Mouse (Mus musculus): ENCODE data around the gene Rsph3a.
"Not testable (repeated sequence)": the region's sequence is repeated elsewhere in the genome, so short reads cannot be mapped to it uniquely, and the experiment has no call there.

Rsph3a gene

GRCm38 (mm10) chr17:7928662-7929061 lies 16.8 kb upstream of the Rsph3a start:
- DNase-seq (ENCODE audit: low read depth) = no peak

- peak; percentile 87 for DNase-seq (ENCODE audit: low read depth)
Measured at GRCm38 (mm10) chr17:7929279-7929678, 16.1 kb upstream of the Rsph3a start.

GRCm38 (mm10) chr17:7931096-7931990 lies 14.1 kb upstream of the Rsph3a start:
- peak; percentile 88 for DNase-seq (ENCODE audit: low read depth)

DNA sequence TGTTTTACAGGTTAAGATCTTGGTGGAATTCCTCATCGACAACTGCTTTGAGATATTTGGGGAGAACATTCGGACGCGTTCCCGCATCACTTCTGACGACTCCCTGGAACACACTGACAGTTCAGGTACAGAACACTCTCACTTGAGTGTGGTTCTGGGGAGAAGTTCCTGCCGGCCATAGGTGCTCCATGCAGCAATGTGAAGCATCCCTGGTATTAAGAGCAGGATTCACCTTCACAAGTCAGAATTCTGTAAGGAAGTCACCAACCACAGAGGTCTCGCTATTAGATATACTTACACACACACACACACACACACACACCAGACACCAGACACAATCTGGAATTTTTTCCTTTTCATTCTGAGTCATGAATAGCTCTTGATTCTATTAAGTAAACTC lies 13.3 kb upstream of the Rsph3a start:
- not testable (repeated sequence) for DNase-seq (ENCODE audit: low read depth)

DNA sequence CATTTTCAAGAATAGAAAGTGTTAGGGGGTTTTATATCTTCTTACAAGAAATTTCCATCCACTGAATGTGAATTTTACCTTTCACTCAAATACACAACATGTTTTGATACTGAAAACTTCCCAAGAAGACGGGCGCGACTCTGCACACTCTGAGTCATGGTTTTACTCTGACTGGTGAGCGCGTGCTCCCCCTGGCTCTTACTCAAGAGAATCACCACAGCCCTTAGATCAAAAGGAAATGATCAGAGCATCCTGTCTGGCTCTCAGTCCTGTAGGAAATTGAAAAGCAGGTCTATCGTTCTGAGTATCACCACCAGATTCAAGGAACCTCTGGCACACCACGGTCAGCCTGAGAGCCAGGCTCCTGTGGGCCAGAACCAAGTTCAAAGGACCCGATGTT lies 5.8 kb upstream of the Rsph3a start:
- DNase-seq (ENCODE audit: low read depth) = peak; percentile 93

DNA sequence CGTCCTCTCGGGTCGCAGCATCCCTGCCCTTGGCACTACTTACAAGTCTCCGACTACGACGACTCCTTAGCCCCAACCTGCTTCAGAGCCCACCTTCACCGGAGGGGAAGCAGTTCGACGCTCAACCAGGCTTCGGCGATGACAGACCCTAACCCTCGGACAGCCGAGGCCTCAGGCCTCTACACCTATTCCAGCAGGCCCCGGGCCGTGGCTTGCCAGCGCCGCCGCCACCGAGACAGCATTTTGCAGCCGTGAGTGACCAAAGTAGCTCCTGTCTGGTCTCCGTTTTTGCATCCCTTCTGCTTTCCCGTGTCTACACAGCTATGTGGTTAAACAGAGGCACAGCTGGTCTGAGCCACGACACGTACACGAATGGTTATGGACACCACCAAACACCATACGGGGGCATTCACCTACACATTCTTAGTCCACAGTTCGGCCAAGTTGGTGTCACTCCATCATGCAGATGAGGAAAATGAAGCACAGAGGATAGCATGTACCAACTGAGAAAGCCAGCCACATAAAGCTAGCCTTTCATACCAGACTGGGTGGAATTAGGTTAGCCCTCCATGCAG lies 726 bp downstream of the Rsph3a start:
- not testable (repeated sequence) for DNase-seq (ENCODE audit: low read depth)

- DNase-seq (ENCODE audit: low read depth) = not testable (repeated sequence)
Measured at GRCm38 (mm10) chr17:7951333-7951732, 5.9 kb downstream of the Rsph3a start.

- DNase-seq (ENCODE audit: low read depth) = not testable (repeated sequence)
Measured at GRCm38 (mm10) chr17:7957242-7957641, 11.8 kb downstream of the Rsph3a start.

DNA sequence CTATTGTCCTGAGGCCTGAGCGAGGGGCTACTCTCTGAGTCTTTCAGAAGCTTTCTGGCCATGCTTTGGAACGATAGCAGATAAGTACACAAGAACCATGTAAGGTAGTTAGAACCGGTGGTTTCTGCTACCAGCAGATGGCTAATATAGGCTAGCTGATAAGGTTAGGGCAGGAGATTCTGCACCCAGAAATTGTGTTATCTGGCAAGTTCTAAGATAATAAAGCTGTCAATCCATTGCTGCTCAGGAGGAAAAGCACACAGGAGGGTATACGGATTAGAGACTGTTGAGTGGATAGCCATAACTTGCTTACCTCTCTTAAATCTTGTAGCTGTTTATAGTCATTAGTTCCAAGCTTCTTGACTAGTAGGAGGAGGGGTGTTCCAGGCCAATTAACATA lies 17.9 kb downstream of the Rsph3a start:
- DNase-seq (ENCODE audit: low read depth) = not testable (repeated sequence)

- not testable (repeated sequence) for DNase-seq (ENCODE audit: low read depth)
Measured at GRCm38 (mm10) chr17:7964398-7964797, 19.0 kb downstream of the Rsph3a start.

GRCm38 (mm10) chr17:7968490-7968889 lies 23.1 kb downstream of the Rsph3a start:
- DNase-seq (ENCODE audit: low read depth) = not testable (repeated sequence)

- not testable (repeated sequence) for DNase-seq (ENCODE audit: low read depth)
Measured at GRCm38 (mm10) chr17:7969782-7970181, 24.4 kb downstream of the Rsph3a start.

DNA sequence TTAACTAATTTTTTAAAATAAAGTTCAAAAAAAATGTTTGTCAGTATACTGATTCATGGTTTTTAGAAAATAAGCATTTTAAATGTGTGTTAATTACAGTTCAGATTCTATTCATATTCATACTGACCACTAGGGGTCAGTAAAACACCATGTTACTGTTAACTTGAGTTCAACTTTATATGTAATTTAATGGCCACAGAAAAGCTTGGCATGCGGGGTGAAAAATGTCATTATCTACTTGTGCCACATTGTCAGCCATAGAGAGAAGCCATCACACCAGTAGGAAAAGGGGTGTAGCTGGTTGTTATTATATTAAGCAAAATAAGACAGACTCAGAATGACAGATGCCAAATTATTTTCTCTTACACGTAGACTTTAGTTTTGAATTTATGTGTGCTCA lies 38.1 kb downstream of the Rsph3a start:
- DNase-seq (ENCODE audit: low read depth) = not testable (repeated sequence)

DNA sequence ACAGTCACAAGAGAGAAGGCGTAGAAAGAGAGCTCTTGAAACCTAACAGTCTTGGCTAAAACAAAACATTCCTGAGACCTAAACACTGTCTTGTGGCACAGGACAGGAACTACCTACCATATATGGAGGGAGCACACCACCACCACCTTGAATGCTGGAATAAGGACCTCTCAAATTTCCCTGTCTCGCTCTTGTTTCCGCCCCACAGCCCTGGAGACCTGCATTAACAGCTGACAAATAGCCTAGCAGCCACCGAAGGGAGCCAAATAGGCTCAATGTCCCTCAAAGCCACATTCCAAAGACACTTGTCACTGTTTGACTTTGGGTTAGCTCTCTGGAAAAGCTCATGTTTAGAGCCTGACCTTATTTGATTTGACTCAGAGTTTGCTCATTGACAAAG lies 40.2 kb downstream of the Rsph3a start:
- not testable (repeated sequence) for DNase-seq (ENCODE audit: low read depth)

DNA sequence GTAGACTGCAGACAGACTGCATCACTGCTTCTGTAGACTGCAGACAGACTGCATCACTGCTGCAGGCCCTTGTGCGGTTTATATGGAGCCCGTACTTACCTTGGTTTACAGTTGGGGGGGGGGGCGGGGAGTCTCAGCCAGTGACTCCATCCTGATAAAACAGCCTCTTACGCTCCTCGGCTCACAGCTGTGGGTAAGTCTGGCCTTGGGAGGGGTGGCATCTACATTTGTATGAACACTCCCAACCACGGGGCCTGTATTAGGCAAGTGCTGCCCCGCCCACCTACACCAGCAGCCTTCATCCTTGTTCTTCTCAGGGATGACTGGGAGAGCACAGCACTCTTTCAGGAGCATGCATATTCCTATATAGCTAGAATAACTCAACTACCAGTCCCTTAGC lies 41.6 kb downstream of the Rsph3a start:
- not testable (repeated sequence) for DNase-seq (ENCODE audit: low read depth)

GRCm38 (mm10) chr17:8003248-8003647 lies 57.8 kb downstream of the Rsph3a start:
- not testable (repeated sequence) for DNase-seq (ENCODE audit: low read depth)

GRCm38 (mm10) chr17:8006771-8007170 lies 61.4 kb downstream of the Rsph3a start:
- DNase-seq (ENCODE audit: low read depth) = not testable (repeated sequence)

- not testable (repeated sequence) for DNase-seq (ENCODE audit: low read depth)
Measured at GRCm38 (mm10) chr17:8009565-8009964, 64.2 kb downstream of the Rsph3a start.

DNA sequence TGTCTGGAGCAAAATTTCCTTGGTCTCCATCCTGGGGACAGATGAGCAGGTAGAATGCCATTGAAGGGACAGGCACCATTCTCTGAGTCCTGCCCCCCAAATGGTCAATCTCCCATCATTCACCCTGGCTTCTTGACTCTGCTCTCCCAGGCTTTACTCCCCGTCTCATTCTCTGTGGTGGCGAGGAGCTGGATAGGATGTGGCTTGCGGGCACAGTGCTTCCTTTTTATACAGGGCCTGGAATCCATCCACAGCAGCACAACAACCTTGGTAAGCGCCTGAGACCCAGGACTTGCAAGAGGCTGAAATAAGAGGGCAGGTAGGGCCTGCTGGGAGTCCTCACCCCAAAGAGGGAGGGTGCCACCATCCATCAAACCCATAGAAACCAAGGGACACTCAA lies 68.6 kb downstream of the Rsph3a start:
- not testable (repeated sequence) for DNase-seq (ENCODE audit: low read depth)

- DNase-seq (ENCODE audit: low read depth) = not testable (repeated sequence)
Measured at GRCm38 (mm10) chr17:8022675-8023074, 77.3 kb downstream of the Rsph3a start.

- not testable (repeated sequence) for DNase-seq (ENCODE audit: low read depth)
Measured at GRCm38 (mm10) chr17:8027475-8028168, 82.2 kb downstream of the Rsph3a start.

Measured in induced T-regulatory cell, adult 2 months (primary cell).